Mouse (Mus musculus): ENCODE results near the gene Prex1.

DNA sequence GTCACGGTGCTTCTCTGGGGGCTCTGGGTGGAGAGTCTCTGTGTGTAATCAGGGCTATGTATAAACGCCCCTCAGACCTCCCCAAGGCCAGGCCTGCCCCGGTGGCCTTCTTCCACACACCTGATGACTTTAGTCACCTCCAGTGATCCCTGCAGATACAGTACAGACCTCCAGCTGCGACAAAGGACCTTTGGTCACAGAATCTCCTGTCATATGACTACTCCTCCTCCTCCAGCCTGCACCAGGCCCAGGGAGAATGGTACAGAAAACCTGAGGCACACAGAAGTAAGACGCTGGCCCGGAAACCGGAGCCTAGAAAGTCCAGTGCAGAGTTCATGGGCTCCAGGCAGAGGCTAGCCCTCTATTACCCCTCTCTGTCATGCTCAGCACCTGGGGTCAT, 152.8 kb downstream of the Prex1 start:
- TF ChIP-seq CTCF (IDR thresholded peaks at IDR 0.05; ENCODE audit: low read depth) (no peak), EP300 (IDR thresholded peaks at IDR 0.05; ENCODE audit: low read depth) (no peak)
